Mouse (Mus musculus) MEL (cell line): ENCODE measurements around the gene Olfr1394.
"Not testable (repeated sequence)": the region's sequence is repeated elsewhere in the genome, so short reads cannot be mapped to it uniquely, and the experiment has no call there.

Experiments
- CTCF ChIP-seq, 3 experiments: IDR thresholded peaks in 2 of 3; conservative IDR thresholded peaks in 1 of 3; 2 replicates each; pipeline ENCODE4 v1.5.1; 2011 to 2012; ENCODE audit warnings: low read length in 3 of 3, low read depth in 2 of 3, mild to moderate bottlenecking in 2 of 3, improper control_type of control experiment in 1 of 3, inconsistent platforms in 1 of 3, mixed read lengths in 1 of 3, moderate library complexity in 1 of 3; ENCODE audit not compliant: control insufficient read depth in 1 of 3, insufficient read depth in 1 of 3, poor library complexity in 1 of 3, severe bottlenecking in 1 of 3
- EP300 ChIP-seq, 2 experiments: IDR thresholded peaks; 2 replicates each; pipeline ENCODE4 v1.6.1; 2011; ENCODE audit warnings: improper control_type of control experiment in 2 of 2, low read length in 2 of 2, low read depth in 1 of 2, mild to moderate bottlenecking in 1 of 2
- ETS1 ChIP-seq: IDR thresholded peaks from 2 replicates; pipeline ENCODE4 v1.6.1; 2012; ENCODE audit warnings: low read depth, mild to moderate bottlenecking, inconsistent platforms, low read length, improper control_type of control experiment, moderate library complexity
- GATA1 ChIP-seq: IDR thresholded peaks from 2 replicates; pipeline ENCODE4 v1.6.1; 2011; ENCODE audit warnings: low read depth, low read length, improper control_type of control experiment
- HCFC1 ChIP-seq: IDR thresholded peaks from 2 replicates; pipeline ENCODE4 v1.6.1; 2012; ENCODE audit warnings: low read depth, mild to moderate bottlenecking, inconsistent platforms, low read length, improper control_type of control experiment, moderate library complexity
- KAT2A ChIP-seq: conservative IDR thresholded peaks from 2 replicates; pipeline ENCODE4 v1.6.1; 2012; ENCODE audit warnings: low read depth, low read length, improper control_type of control experiment, inconsistent platforms
- MAFK ChIP-seq: IDR thresholded peaks from 2 replicates; pipeline ENCODE4 v1.6.1; 2011; ENCODE audit warnings: low read depth, mild to moderate bottlenecking, low read length, improper control_type of control experiment, borderline replicate concordance
- MAX ChIP-seq: IDR thresholded peaks from 2 replicates; pipeline ENCODE4 v1.6.1; 2011; ENCODE audit warnings: low read length, improper control_type of control experiment
- NELFE ChIP-seq: IDR thresholded peaks from 2 replicates; pipeline ENCODE4 v1.6.1; 2011; ENCODE audit warnings: low read depth, low read length, improper control_type of control experiment
- RAD21 ChIP-seq: IDR thresholded peaks from 2 replicates; pipeline ENCODE4 v1.6.1; 2011; ENCODE audit warnings: mild to moderate bottlenecking, low read depth, low read length, improper control_type of control experiment
- TBP ChIP-seq: IDR thresholded peaks from 2 replicates; pipeline ENCODE4 v1.8.0; 2011; ENCODE audit warnings: low read depth, low read length, improper control_type of control experiment
- UBTF ChIP-seq: IDR thresholded peaks from 2 replicates; pipeline ENCODE4 v1.6.1; 2012; ENCODE audit warnings: low read depth, mild to moderate bottlenecking, inconsistent platforms, low read length, improper control_type of control experiment, moderate library complexity, borderline replicate concordance; ENCODE audit not compliant: insufficient read depth
- ZC3H11A ChIP-seq: IDR thresholded peaks from 2 replicates; pipeline ENCODE4 v1.6.1; 2012; ENCODE audit warnings: low read depth, mild to moderate bottlenecking, inconsistent platforms, low read length, improper control_type of control experiment

DNA sequence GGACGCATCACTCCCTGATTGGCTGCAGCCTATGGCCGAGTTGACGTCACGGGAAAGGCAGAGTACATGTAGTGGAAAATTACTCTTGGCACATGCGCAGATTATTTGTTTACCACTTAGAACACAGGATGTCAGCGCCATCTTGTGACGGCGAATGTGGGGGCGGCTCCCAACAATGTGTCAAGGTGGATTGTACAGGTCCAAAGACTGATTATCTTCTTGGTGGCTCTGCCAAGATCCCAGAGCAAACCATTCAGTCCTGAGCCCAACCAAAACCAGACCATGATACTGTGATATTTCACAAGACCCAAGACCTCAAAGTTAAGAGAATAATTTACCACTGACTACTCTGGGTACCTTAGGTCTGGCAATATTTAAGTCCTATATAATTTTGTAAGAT is 40.6 kb downstream of the Olfr1394 start:
- TF ChIP-seq CTCF (IDR thresholded peaks at IDR 0.05 in 2 of 3, conservative IDR thresholded peaks at IDR 0.05 in 1 of 3; ENCODE audit: control insufficient read depth in 1 of 3, insufficient read depth in 1 of 3, low read depth in 2 of 3, low read length in 3 of 3, poor library complexity in 1 of 3, severe bottlenecking in 1 of 3); EP300 (IDR thresholded peaks at IDR 0.05; ENCODE audit: low read depth in 1 of 2, low read length in 2 of 2); KAT2A; NELFE; RAD21; HCFC1; MAFK; TBP; MAX; GATA1; UBTF; ZC3H11A; ETS1: not testable (repeated sequence)
